Mouse (Mus musculus) cerebellum, adult 11 months (tissue): ENCODE measurements around the gene Mak.
"Not testable (repeated sequence)": the region's sequence is repeated elsewhere in the genome, so short reads cannot be mapped to it uniquely, and the experiment has no call there.

Experiments
- DNase-seq: peaks from one replicate; pipeline ENCODE4 v3.0.0; 2022

The Mak gene

GRCm38 (mm10) chr13:40994487-40995263 lies 84.8 kb downstream of the Mak start:
- no peak for DNase-seq

- DNase-seq, result no peak
Measured at GRCm38 (mm10) chr13:40988418-40988817, 91.1 kb downstream of the Mak start.

- DNase-seq, result not testable (repeated sequence)
Measured at GRCm38 (mm10) chr13:40987608-40988303, 91.8 kb downstream of the Mak start.

- no peak for DNase-seq
Measured at GRCm38 (mm10) chr13:40986081-40986480, 93.4 kb downstream of the Mak start.

- DNase-seq, result no peak
Measured at GRCm38 (mm10) chr13:40982759-40983158, 96.7 kb downstream of the Mak start.

GRCm38 (mm10) chr13:40979321-40979720 lies 100.2 kb downstream of the Mak start:
- DNase-seq, result no peak

GRCm38 (mm10) chr13:40978652-40979051 lies 100.9 kb downstream of the Mak start:
- no peak for DNase-seq

GRCm38 (mm10) chr13:40977609-40978008 lies 101.9 kb downstream of the Mak start:
- no peak for DNase-seq
